Mouse (Mus musculus) hindbrain, embryonic 10.5 days (tissue): ENCODE data around the gene Csnk1e. TPM values are rescaled to one million over a fixed set of nuclear protein-coding genes. Genes with fewer than 3 reads are reported as not detected.

Experiments used
- DNase-seq: peaks from one replicate; pipeline ENCODE4 v3.0.0-alpha.2; 2017; ENCODE audit warnings: low spot score
- H3K27ac ChIP-seq: fragments of 300-500 bp; sonication (generic); 2 replicates; pipeline ENCODE4 v1.5.1; 2016; ENCODE audit warnings: mild to moderate bottlenecking, moderate library complexity
- H3K27me3 ChIP-seq: fragments of 300-500 bp; sonication (generic); 2 replicates; pipeline ENCODE4 v1.6.1; 2016; ENCODE audit warnings: mild to moderate bottlenecking; ENCODE audit not compliant: poor library complexity, insufficient read depth, severe bottlenecking
- H3K36me3 ChIP-seq: fragments of 300-500 bp; sonication (generic); 2 replicates; pipeline ENCODE4 v1.6.1; 2016; ENCODE audit warnings: mild to moderate bottlenecking, moderate library complexity
- H3K4me1 ChIP-seq: fragments of 300-500 bp; sonication (generic); replicated peaks from 2 replicates; pipeline ENCODE4 v1.6.1; 2016; ENCODE audit warnings: mild to moderate bottlenecking
- H3K4me3 ChIP-seq: fragments of 300-500 bp; sonication (generic); 2 replicates; pipeline ENCODE4 v1.5.1; 2016; ENCODE audit warnings: mild to moderate bottlenecking, moderate library complexity
- H3K9me3 ChIP-seq: fragments of 300-500 bp; sonication (generic); 2 replicates; pipeline ENCODE4 v1.6.1; 2016; ENCODE audit warnings: mild to moderate bottlenecking, moderate library complexity
- WGBS: fragments of 180-500 bp; shearing (Covaris S2); methylation state at CpG from one replicate; pipeline ENCODE4 v1.1.7; 2016; 5-methylcytosine and 5-hydroxymethylcytosine counted together
- polyA plus RNA-seq: library from polyadenylated mRNA; unstranded; fragments of >200 nt; fragmentation: Nextera tagmentation; extraction: Ambion mirVana; gene quantifications from 2 replicates; pipeline ENCODE4 v1.2.1, GENCODE M21; 2016

Csnk1e gene
- polyA plus RNA-seq, 1 experiment from 2014 or later = 190 TPM

DNA sequence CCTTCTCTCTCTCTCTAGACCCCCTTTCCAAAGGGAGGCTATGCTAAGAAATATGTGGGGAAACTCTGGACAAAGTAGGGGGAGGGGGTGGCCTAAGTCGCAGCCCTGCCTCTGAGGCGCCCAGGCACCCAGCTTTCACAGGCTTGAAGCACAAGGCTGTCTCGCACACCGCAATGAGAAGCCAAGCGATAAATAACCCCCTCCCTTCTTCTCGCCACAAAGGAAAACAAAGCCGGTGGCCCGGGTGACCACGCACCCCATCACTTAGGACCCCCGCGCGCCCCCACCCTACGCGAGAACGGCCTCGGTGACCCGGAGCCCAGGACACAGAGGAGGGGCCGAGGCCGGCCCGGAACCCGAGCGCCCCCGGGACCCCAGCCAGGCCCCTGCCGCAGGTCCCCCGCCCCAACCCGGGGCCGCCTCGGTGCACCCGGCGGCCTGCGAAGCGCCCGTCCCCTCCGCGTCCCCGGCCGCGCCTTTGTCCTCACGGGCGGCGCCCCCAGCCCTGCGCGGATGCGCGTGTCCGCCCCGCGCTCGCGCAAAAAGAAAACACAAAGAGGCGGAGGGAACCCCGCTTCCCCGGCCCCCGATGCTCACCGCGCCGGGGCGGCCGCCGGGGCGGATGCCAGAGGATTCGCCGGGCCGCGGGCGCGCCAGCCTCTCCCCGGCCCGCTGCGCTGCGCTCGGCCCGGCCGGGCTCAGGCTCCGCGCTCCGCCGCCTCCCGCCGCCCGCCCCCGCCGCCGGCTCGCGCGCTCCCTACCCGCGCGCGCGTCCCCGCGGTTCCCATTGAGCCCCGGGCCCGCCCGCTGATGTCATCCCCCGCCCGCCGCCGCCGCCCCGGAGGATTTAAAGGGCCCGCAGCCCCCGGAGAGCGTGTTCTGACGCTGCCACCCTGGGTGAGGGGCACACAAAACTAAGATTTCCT is 13.8 kb downstream of the Csnk1e start:
- Histone ChIP-seq H3K36me3 (peaks cover 34% of the 10 kb centered on the region), H3K9me3 (no peaks in the 10 kb centered on the region), H3K4me1 (peaks cover 73% of the 10 kb centered on the region), H3K27me3 (peaks cover 9% of the 10 kb centered on the region; the same call in 1 of the 2 replicates), H3K27ac (peak overlapping the region; percentile 100), H3K4me3 (peak overlapping the region; percentile 98)
- WGBS = under 1% methylated on average over 106 of the region's 107 CpGs
- DNase-seq = peak; percentile 81

DNA sequence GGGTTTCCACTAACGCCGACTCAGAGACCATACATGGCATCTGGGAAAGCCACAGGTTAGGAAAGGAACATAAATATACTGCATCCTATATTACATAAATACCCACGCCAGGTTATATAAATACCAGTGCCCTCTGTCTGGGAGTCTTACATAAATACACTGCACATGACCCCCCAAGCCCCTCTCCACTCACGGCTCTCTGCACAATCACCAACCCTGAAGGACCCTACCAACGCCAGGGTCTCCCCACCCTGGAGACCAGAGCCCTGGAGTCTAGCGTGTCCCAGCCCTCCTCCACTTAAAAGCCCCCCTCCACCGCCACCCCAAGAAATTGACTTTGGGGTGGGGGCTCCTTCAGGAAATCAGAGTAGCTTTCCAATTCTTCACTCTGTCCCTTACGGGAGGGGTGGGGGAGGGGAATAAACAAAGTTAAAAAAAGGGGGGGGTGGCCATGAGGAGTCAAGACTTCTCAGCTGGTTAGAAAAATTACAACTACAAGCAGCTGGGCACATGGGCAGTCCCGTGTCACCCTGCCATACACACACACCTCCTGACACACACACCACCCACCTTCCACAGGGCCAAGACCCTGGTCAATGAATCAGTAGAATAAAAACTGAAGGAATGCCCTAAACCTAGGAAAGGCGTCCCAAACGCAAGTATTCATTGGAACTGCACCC is 14.6 kb downstream of the Csnk1e start:
- peaks cover 9% of the 10 kb centered on the region; the same call in 1 of the 2 replicates for H3K27me3 ChIP-seq
- no peak for DNase-seq
- 27% methylated on average over 11 of the region's 11 CpGs for WGBS

DNA sequence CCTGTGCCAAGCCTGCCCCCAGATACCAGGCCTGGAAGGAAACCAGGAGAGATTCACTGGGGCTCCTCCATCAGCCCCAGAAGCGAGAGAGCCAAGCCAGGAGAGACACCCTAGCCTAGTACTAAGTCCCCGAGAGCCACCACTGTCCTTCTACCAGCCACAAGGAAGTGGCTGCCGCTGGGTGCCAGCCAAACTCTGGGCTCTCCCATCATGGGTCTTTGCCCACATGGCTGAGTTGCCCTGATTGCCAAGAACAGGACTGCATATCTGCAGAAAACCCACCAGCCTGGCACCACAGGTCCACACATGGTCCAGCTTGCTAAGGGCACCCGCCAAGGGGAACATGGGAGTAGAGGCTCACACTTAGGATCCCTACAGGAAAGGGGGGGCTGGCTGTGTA is 15.1 kb downstream of the Csnk1e start:
- WGBS = 92% methylated on average over 4 of the region's 4 CpGs

More for the DNA sequence above, 14.6 kb downstream of the Csnk1e start:
- Histone ChIP-seq H3K36me3 (peaks cover 42% of the 10 kb centered on the region), H3K4me1 (peaks cover 81% of the 10 kb centered on the region), H3K4me3 (peak overlapping the region; percentile 98), H3K27ac (peak overlapping the region; percentile 100), H3K9me3 (no peaks in the 10 kb centered on the region)

DNA sequence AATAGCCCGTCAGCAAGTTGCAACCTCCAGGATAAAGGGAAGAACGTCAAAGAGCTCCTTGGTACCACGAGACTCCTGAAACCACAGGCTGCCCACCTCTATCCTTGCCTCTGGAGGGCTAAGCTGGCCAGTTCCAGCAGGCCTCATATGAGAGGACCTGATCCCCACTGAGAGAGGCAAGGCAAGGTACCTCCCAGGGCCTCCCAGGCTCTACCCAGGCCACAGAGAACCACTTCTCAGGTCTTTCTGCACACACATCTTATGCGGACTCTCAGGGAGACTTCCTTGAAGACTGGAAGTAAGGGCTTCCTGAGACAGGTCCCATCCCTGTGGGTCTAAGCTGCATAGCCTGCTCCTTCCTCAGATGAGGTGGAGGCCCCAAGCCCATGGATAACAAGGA is 16.0 kb downstream of the Csnk1e start:
- H3K4me3 ChIP-seq = peak overlapping the region; percentile 98
- H3K36me3 ChIP-seq = peaks cover 56% of the 10 kb centered on the region
- H3K4me1 ChIP-seq = peaks cover 92% of the 10 kb centered on the region
- H3K27me3 ChIP-seq = peaks cover 9% of the 10 kb centered on the region; the same call in 1 of the 2 replicates
- 82% methylated on average over 4 of the region's 4 CpGs for WGBS
- no peak for DNase-seq
- H3K9me3 ChIP-seq = no peaks in the 10 kb centered on the region
- H3K27ac ChIP-seq = peak overlapping the region; percentile 29; the same call in 1 of the 2 replicates

More for the DNA sequence above, 15.1 kb downstream of the Csnk1e start:
- peaks cover 47% of the 10 kb centered on the region for H3K36me3 ChIP-seq
- peak overlapping the region; percentile 100 for H3K27ac ChIP-seq
- H3K4me1 ChIP-seq = peaks cover 87% of the 10 kb centered on the region
- H3K9me3 ChIP-seq = no peaks in the 10 kb centered on the region
- H3K27me3 ChIP-seq = peaks cover 9% of the 10 kb centered on the region; the same call in 1 of the 2 replicates
- H3K4me3 ChIP-seq = peak overlapping the region; percentile 98
- DNase-seq = no peak

DNA sequence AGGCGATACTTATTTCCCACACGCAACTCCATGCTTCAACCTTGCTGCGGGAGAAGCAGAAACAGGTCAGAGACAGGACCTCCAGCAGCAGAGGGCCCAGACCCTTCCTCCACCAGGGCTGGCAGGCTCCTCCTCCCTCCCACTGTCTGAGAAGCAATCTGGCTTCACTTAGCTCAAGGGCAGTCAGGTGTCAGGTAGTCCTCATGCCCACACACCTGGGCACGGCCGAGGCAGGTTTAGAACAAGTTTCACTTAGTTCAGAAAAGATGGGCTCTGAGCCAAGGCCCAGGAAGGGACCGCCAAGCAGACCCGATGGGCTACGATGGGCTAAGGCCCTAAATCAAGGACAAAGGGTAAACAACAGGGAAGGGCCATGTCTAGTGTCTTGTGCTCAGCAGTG is 16.6 kb downstream of the Csnk1e start:
- H3K4me1 ChIP-seq = peaks cover 92% of the 10 kb centered on the region
- 91% methylated on average over 8 of the region's 8 CpGs for WGBS

DNA sequence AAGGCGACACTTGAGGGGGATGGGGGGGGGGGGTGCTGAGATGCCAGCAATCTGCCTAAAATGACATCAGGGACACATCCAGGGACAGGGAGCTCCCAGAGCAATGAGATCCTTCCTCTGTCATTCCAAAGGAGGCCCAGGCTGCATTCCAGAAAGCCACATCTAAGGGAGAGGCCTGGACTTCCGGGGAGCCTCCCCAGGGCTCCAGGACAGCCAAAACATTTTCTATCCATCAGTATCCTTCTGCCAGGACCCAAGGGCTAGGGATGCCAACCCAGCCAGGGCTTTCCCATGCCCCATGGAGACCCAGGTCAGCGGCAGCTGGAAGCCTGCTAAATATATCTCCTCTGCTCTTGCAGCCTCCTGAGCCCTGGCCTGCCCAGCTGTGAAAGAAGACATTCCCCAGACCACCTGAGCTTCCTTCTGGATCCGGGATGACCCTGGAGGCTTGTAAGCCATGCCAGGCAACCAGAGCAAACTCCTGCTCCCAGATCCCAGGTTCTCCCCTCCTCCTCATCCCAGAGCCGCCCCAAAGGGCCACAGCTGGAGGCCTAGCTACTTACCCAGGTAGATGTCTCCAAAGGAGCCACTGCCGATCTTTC is 17.1 kb downstream of the Csnk1e start:
- H3K4me3 ChIP-seq = peak overlapping the region; percentile 98; the same call in 1 of the 2 replicates
- H3K36me3 ChIP-seq = peaks cover 67% of the 10 kb centered on the region
- H3K27me3 ChIP-seq = peaks cover 6% of the 10 kb centered on the region; the same call in 1 of the 2 replicates
- H3K9me3 ChIP-seq = 0 out of 2 replicates have a peak, but pooled peaks cover 4% of the 10 kb centered on the region
- 0 out of 2 replicates have a peak overlapping the region, but pooled peaks have one; percentile 4 for H3K27ac ChIP-seq
- WGBS = 84% methylated on average over 6 of the region's 6 CpGs
- peaks cover 90% of the 10 kb centered on the region for H3K4me1 ChIP-seq
- DNase-seq = no peak

More for the DNA sequence above, 16.6 kb downstream of the Csnk1e start:
- no peak for DNase-seq
- H3K36me3 ChIP-seq = peaks cover 62% of the 10 kb centered on the region
- H3K4me3 ChIP-seq = peak overlapping the region; percentile 98
- 0 out of 2 replicates have a peak overlapping the region, but pooled peaks have one; percentile 29 for H3K27ac ChIP-seq
- 0 out of 2 replicates have a peak, but pooled peaks cover 4% of the 10 kb centered on the region for H3K9me3 ChIP-seq
- H3K27me3 ChIP-seq = peaks cover 9% of the 10 kb centered on the region; the same call in 1 of the 2 replicates

DNA sequence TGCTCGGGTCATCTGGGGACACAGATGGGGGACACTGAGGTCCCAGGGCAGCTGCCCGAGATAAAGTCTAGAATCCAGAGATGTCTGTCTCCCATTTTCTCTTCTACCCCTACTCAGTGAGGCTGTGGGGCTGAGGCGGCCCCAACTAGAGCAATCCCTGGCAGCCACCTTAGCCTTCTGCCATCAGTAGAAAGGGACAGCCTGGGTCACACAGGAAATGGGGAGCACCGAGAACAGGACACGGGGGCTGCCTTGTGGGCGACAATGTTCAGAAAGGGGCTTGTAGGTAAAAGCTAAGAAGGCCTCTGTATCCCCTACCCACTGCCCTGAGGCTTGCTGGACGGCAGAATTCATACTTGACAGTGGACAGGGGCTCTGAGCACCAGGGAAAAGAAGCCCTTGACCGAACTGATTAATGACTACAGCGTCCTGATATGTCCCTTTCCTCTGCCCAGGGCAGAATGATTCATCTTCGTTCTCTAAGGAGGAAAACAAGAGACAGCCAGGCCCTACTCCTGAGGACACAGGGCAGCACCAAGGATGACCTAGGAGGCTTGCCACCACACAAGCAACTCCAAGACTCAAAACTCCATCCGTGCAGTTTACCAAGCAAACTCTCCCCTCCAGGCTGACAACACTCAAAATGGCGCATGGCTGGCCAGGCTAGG is 17.7 kb downstream of the Csnk1e start:
- DNase-seq = no peak
- Histone ChIP-seq H3K4me1 (peaks cover 90% of the 10 kb centered on the region), H3K9me3 (0 out of 2 replicates have a peak, but pooled peaks cover 4% of the 10 kb centered on the region), H3K4me3 (peak overlapping the region; percentile 11; the same call in 1 of the 2 replicates), H3K27ac (0 out of 2 replicates have a peak overlapping the region, but pooled peaks have one; percentile 4), H3K27me3 (no peaks in the 10 kb centered on the region), H3K36me3 (peaks cover 73% of the 10 kb centered on the region)
- 91% methylated on average over 12 of the region's 12 CpGs for WGBS

DNA sequence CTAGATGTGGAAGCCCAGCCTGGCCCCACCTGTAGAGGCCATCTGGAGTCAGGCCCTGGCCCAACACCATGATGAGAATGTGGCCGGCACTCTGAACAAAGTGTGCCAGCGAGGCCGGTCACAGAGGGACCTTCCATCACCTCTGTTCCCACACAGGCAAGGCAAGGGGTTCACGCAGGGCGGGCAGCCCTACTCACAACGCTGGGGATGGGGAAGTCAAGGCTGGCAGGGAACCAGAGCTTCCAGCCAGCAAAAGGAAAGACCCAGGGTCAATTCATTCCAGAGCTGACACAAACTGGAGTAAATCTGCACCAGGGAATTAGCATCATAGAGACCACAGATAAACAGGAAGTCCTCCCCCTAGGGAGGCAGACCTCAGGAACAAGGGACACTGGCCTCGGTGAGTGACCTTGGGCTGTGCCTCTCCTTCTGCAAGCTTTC is 18.9 kb downstream of the Csnk1e start:
- 0 out of 2 replicates have a peak, but pooled peaks cover 4% of the 10 kb centered on the region for H3K9me3 ChIP-seq
- H3K4me3 ChIP-seq = peak overlapping the region; percentile 5
- H3K27ac ChIP-seq = peak overlapping the region; percentile 1; the same call in 1 of the 2 replicates
- DNase-seq = no peak
- H3K36me3 ChIP-seq = peaks cover 85% of the 10 kb centered on the region
- WGBS = 66% methylated on average over 7 of the region's 7 CpGs
- H3K4me1 ChIP-seq = peaks cover 91% of the 10 kb centered on the region
- no peaks in the 10 kb centered on the region for H3K27me3 ChIP-seq

DNA sequence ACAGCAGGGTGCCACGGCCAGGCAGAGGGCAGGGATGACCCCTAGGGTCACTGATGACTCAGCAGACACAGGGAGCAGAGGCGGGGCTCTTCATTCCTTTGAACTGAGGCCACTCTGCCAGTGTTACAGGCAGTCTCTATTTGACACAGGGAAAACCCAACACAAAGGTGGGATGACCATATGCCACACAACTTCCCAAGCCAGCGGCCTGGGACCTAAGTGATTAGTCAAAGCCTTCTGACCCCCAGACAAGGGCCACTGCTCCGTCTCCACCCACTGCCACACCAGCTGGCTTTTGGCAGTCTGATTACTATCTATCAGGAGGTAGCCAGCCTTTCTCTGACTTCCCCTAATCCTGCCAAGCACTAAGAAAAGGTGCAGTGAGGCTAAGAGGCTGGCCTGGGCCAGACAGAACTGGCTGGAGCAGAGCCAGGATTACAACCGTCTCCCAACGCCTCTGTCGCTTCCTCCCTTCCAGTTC is 20.1 kb downstream of the Csnk1e start:
- WGBS = 38% methylated on average over 7 of the region's 7 CpGs

DNA sequence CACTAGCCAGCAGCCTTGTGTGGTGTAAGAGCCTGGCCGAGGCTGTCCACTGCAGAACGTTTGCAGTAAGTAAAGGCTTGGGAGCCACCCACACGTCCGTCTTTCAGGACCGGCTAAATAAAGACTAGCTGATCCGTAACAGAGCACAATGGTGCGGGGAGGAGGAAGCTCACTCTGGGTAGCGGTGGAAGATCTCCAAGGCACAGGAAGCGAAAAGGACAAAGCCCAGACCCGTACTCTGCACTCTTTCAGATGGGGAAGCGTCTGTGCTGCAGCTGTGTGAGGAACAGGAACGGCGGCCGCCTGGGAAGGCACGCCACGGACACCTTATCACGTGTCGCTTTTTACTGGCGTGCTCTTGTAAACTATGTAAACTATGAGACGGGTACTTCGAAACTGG is 22.5 kb downstream of the Csnk1e start:
- Histone ChIP-seq H3K27ac (peak overlapping the region; percentile 69), H3K27me3 (no peaks in the 10 kb centered on the region), H3K4me1 (peaks cover 64% of the 10 kb centered on the region), H3K9me3 (0 out of 2 replicates have a peak, but pooled peaks cover 4% of the 10 kb centered on the region), H3K4me3 (no peak overlapping the region), H3K36me3 (peaks cover 100% of the 10 kb centered on the region)
- peak; percentile 27 for DNase-seq
- 39% methylated on average over 21 of the region's 21 CpGs for WGBS

More for the DNA sequence above, 20.1 kb downstream of the Csnk1e start:
- peak; percentile 37 for DNase-seq
- 0 out of 2 replicates have a peak, but pooled peaks cover 4% of the 10 kb centered on the region for H3K9me3 ChIP-seq
- peak overlapping the region; percentile 5 for H3K4me3 ChIP-seq
- no peaks in the 10 kb centered on the region for H3K27me3 ChIP-seq
- peak overlapping the region; percentile 81 for H3K27ac ChIP-seq
- peaks cover 97% of the 10 kb centered on the region for H3K36me3 ChIP-seq
- peaks cover 87% of the 10 kb centered on the region for H3K4me1 ChIP-seq

DNA sequence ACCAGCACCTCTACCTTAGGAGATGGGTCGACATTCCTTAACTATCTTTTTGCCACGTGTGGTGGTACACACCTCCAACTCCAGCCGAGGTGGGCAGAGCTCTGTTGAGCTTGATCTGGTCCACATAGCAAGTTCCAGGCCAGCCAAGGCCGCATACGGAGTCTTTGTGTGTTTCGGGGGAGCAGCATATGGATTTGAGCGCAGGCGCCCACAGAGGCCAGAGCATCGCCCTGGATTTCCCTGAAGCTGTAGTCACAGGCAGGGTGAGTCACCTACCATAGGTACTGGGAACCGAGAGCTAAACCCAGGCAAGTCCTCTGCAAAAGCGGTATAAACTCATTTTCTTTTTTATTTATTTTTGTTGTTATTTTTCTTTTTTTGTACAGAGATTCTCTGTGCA is 23.0 kb downstream of the Csnk1e start:
- 86% methylated on average over 11 of the region's 11 CpGs for WGBS
- Histone ChIP-seq H3K9me3 (0 out of 2 replicates have a peak, but pooled peaks cover 4% of the 10 kb centered on the region), H3K36me3 (peaks cover 100% of the 10 kb centered on the region), H3K4me3 (no peak overlapping the region), H3K27me3 (no peaks in the 10 kb centered on the region), H3K4me1 (peaks cover 58% of the 10 kb centered on the region), H3K27ac (0 out of 2 replicates have a peak overlapping the region, but pooled peaks have one; percentile 71)
- no peak for DNase-seq
